Mouse (Mus musculus): ENCODE data around the gene D2hgdh. TPM values are rescaled to one million over a fixed set of nuclear protein-coding genes. Genes with fewer than 3 reads are reported as not detected.

D2hgdh gene
- polyA plus RNA-seq (2017; shearing (Covaris generic)): 10 to 100 TPM; 14.3 to 16.1 TPM

GRCm38 (mm10) chr1:93824609-93825008, at the start of gene D2hgdh:
Gene D2hgdh, plus strand, starts transcription at chr1:93824909.

GRCm38 (mm10) chr1:93801741-93802238, 22.9 kb upstream of the D2hgdh start, which contains the start of gene Dtymk:
Gene Dtymk, minus strand, starts transcription at chr1:93801934.

GRCm38 (mm10) chr1:93803556-93804507, 20.9 kb upstream of the D2hgdh start, which contains the start of gene Ing5:
Gene Ing5, plus strand, starts transcription at chr1:93803965.

DNA sequence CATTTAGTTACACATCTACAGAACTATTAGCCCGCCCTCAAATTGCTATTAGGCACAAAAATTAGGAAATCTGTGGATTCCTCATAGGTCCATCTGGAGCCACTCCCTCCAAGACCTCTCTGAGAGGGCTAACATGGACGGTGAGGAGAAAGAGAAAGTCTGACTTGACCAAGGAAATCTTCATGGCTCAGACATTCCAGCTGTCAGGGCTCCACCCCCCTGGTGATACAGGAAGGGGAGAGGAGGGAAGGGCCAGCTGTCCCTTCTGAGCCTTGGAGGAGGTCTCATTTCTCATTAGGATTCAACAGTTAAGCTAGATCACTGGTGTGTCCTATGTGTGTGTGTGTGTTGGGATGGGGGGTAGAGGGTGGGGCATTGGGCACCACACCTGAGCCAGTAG, 36.3 kb downstream of the D2hgdh start, which contains the start of gene Gal3st2:
Gal3st2 (plus strand) TSS at position 259 of the 400 bp plus-strand sequence.

Other genes starting within 250 kb of the D2hgdh start
- 100 to 1,000 TPM in 1 of 2 experiments, 10 to 100 TPM in 1; 89.5 to 113 TPM for gene Stk25, start 166.2 kb upstream of the D2hgdh start, polyA plus RNA-seq (2017; shearing (Covaris generic))
- gene Bok, start 139.2 kb upstream of the D2hgdh start, polyA plus RNA-seq (2017; shearing (Covaris generic)): under 1 TPM in 1 of 2 experiments, not detected in 1; 0.38 TPM
- 100 to 1,000 TPM in 1 of 2 experiments, 10 to 100 TPM in 1; 74.7 to 112 TPM for gene Atg4b, start 73.4 kb upstream of the D2hgdh start, polyA plus RNA-seq (2017; shearing (Covaris generic))
- 10 to 100 TPM; 31.4 to 34.9 TPM for gene Thap4, start 70.0 kb upstream of the D2hgdh start, polyA plus RNA-seq (2017; shearing (Covaris generic))
- 100 to 1,000 TPM; 116 to 166 TPM for gene Dtymk, start 23.0 kb upstream of the D2hgdh start, polyA plus RNA-seq (2017; shearing (Covaris generic))
- gene Ing5, start 20.9 kb upstream of the D2hgdh start, polyA plus RNA-seq (2017; shearing (Covaris generic)): 10 to 100 TPM; 15.0 to 19.3 TPM
- under 1 TPM in 1 of 2 experiments, not detected in 1; 0.39 TPM for gene Gal3st2, start 36.4 kb downstream of the D2hgdh start, polyA plus RNA-seq (2017; shearing (Covaris generic))
- gene Gal3st2b, start 93.4 kb downstream of the D2hgdh start, polyA plus RNA-seq (2017; shearing (Covaris generic)): under 1 TPM in 1 of 2 experiments, not detected in 1; 0.23 TPM
- gene Gal3st2c, start 165.6 kb downstream of the D2hgdh start, polyA plus RNA-seq (2017; shearing (Covaris generic)): under 1 TPM; 0.04 to 0.63 TPM
- under 1 TPM; 0.12 to 0.20 TPM for gene Neu4, start 195.5 kb downstream of the D2hgdh start, polyA plus RNA-seq (2017; shearing (Covaris generic))
- 10 to 100 TPM; 61.8 to 64.8 TPM for gene Pdcd1, start 227.6 kb downstream of the D2hgdh start, polyA plus RNA-seq (2017; shearing (Covaris generic))